Mouse (Mus musculus) hindbrain, embryonic 15.5 days (tissue): ENCODE data around the gene Cacng7. TPM values are rescaled to one million over a fixed set of nuclear protein-coding genes. Genes with fewer than 3 reads are reported as not detected.

Experiments used
- ATAC-seq: fragments of 200-750 bp; cut with Nextera tagmentation; 2 replicates; pipeline ENCODE4 v1.8.0; 2017; ENCODE audit warnings: low read depth, moderate number of reproducible peaks, moderate TSS enrichment; ENCODE audit not compliant: low FRiP score
- H3K27ac ChIP-seq: fragments of 300-500 bp; sonication (generic); replicated peaks from 2 replicates; pipeline ENCODE4 v1.5.1; 2015; ENCODE audit warnings: mild to moderate bottlenecking, inconsistent platforms
- H3K27me3 ChIP-seq: fragments of 300-500 bp; sonication (generic); 2 replicates; pipeline ENCODE4 v1.6.1; 2015; ENCODE audit warnings: control low read depth, inconsistent platforms
- H3K36me3 ChIP-seq: fragments of 300-500 bp; sonication (generic); 2 replicates; pipeline ENCODE4 v1.6.1; 2015; ENCODE audit warnings: control low read depth, inconsistent platforms
- H3K4me1 ChIP-seq: fragments of 300-500 bp; sonication (generic); replicated peaks from 2 replicates; pipeline ENCODE4 v1.6.1; 2015; ENCODE audit warnings: control low read depth, inconsistent platforms
- H3K4me2 ChIP-seq: fragments of 300-500 bp; sonication (generic); 2 replicates; pipeline ENCODE4 v1.6.1; 2015; ENCODE audit warnings: moderate library complexity, mild to moderate bottlenecking, inconsistent platforms
- H3K4me3 ChIP-seq: fragments of 300-500 bp; sonication (generic); 2 replicates; pipeline ENCODE4 v1.5.1; 2015; ENCODE audit warnings: mild to moderate bottlenecking, inconsistent platforms
- H3K9ac ChIP-seq: fragments of 300-500 bp; sonication (generic); 2 replicates; pipeline ENCODE4 v1.6.1; 2015; ENCODE audit warnings: inconsistent platforms
- H3K9me3 ChIP-seq: fragments of 300-500 bp; sonication (generic); 2 replicates; pipeline ENCODE4 v1.6.1; 2016; ENCODE audit warnings: control low read depth, inconsistent platforms
- WGBS: fragments of 180-500 bp; shearing (Covaris S2); methylation state at CpG from one replicate; pipeline ENCODE4 v1.1.7; 2015; 5-methylcytosine and 5-hydroxymethylcytosine counted together
- microRNA-seq: library from miRNA; unstranded; fragments of <30 nt; microRNA quantifications from one replicate; pipeline ENCODE4, GENCODE M21; 2016
- polyA plus RNA-seq: library from polyadenylated mRNA; unstranded; fragments of >200 nt; fragmentation: Nextera tagmentation; extraction: Ambion mirVana; gene quantifications from 2 replicates; pipeline ENCODE4 v1.2.1, GENCODE M21; 2015

The Cacng7 gene
- polyA plus RNA-seq, 1 experiment from 2014 or later = 3.9 TPM

DNA sequence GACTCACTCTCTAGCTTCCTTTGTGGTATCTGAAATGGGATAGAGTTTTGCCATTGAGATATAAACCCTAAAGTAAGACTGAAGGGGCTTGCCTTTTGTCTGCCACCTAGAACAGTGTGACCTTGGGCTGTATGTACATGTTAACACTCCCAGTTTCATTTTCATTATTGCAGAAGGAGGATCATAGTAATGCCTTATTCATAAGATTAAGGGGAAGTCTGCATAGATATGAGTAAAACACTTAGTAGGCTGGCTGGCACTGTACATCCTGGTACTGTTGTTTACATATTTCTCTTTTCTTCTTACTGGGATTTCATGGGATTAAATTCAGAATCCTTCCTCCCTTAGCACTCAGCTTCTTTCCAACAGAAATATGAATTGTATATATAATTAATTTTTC, 67.2 kb downstream of the Cacng7 start:
- Histone ChIP-seq H3K4me2 (no peak overlapping the region), H3K9ac (no peak overlapping the region), H3K27me3 (no peaks in the 10 kb centered on the region), H3K4me1 (peaks cover 17% of the 10 kb centered on the region), H3K9me3 (no peaks in the 10 kb centered on the region), H3K27ac (no peak overlapping the region), H3K36me3 (peaks cover 9% of the 10 kb centered on the region; the same call in 1 of the 2 replicates), H3K4me3 (no peak overlapping the region)
- no peak for ATAC-seq

DNA sequence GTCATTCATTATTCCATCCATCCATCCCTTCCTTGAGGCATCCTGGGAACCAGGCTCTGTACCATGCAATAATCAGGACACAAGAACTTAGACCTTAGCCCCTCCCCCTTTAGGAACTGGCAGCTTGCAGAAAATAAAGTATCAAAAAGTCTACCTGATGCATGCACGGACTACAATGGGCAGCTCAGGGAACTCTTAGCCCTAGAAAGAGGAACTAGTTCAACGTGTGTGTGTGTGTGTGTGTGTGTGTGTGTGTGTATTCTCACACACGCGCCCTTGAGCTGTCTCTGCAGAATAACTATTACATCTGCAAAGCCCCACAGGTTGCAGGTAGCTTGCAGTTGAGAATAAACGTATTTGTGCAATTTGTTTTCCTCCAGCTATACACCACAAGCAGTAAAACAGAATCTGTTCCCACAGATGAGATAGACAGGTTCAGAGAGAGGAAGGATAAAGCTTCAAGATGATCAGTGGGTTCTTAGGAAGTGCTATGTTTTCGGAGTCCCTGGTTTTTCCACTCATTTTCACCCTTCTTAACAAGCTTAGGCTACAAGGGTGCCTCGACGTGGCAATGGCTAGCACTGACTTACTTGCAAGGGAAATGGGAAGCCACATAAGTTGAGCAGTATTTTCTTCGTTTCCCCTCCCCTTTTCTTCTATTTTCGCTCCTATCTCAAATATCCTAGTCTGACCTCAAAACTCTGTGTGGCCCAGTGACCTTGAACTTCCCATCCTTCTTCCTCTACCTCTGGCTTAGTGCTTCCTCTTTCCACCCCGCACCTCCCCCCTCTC, 77.2 kb downstream of the Cacng7 start:
- Histone ChIP-seq H3K4me3 (no peak overlapping the region), H3K9me3 (no peaks in the 10 kb centered on the region), H3K27me3 (peaks cover 20% of the 10 kb centered on the region), H3K9ac (no peak overlapping the region), H3K36me3 (no peaks in the 10 kb centered on the region), H3K4me1 (peaks cover 22% of the 10 kb centered on the region), H3K4me2 (no peak overlapping the region), H3K27ac (no peak overlapping the region)
- 71% methylated on average over 11 of the region's 11 CpGs for WGBS
- no peak for ATAC-seq

DNA sequence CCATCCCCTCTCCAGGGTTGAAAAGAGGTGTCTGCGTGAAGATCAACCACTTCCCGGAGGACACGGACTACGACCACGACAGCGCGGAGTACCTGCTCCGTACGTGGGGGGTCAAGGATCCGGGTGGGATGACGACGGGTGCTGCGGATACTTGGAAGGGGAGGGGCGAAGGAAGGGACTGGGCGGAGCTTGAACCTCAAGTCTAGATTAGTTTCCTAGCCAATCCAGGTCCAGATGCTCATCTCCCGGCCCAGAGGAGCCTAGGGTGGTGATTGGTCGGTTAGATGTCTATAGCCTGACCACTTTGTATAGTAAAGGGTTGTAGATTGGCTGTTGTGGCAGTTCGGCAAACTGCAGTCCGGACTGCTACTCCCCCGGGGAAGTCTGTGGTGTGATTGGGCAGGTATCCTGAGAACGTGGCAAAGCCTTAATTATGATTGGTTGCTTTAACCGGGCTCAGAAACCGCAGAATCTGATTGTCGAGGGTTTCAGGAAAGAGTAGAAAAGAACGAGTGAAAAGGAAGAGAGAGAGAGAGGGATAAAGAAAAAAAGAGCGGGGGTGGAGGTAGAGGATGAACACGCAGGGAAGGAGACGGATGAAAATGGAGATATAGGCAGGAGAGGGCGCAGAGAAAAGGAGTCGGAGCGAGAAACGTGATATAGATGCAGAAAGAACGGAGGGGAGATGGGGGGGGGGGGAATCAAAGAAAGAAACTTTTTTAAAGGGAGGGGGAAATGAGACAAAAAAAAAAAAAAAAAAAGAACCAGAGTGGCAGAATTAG, 78.6 kb downstream of the Cacng7 start:
- peak; percentile 88 for ATAC-seq
- peak overlapping the region; percentile 42 for H3K4me3 ChIP-seq
- peak overlapping the region; percentile 96 for H3K4me2 ChIP-seq
- no peak overlapping the region for H3K27ac ChIP-seq
- peaks cover 28% of the 10 kb centered on the region for H3K4me1 ChIP-seq
- no peaks in the 10 kb centered on the region for H3K36me3 ChIP-seq
- no peaks in the 10 kb centered on the region for H3K9me3 ChIP-seq
- H3K27me3 ChIP-seq = peaks cover 24% of the 10 kb centered on the region
- H3K9ac ChIP-seq = peak overlapping the region; percentile 39; the same call in 1 of the 2 replicates
- WGBS = under 1% methylated on average over 33 of the region's 33 CpGs

DNA sequence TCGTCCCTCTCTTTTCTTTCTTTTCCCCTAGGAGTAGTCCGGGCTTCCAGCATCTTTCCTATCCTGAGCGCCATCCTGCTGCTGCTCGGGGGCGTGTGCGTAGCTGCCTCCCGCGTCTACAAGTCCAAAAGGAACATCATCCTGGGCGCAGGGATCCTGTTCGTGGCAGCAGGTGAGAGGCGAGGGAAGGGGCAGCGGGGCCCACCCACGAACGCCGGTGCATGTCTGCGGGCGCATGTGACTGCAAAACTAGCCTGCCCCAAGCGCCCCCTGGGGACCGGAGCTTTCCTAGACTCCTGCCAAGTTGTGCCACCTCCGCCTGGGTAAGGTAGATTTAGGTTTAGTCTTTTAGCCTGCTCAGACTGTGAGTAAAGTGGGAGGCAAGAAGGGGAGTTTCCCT, 79.3 kb downstream of the Cacng7 start:
- ATAC-seq = no peak
- Histone ChIP-seq H3K27me3 (peaks cover 31% of the 10 kb centered on the region), H3K4me3 (peak overlapping the region; percentile 42), H3K4me2 (peak overlapping the region; percentile 96), H3K9ac (peak overlapping the region; percentile 39), H3K4me1 (peaks cover 28% of the 10 kb centered on the region), H3K9me3 (no peaks in the 10 kb centered on the region), H3K36me3 (no peaks in the 10 kb centered on the region), H3K27ac (no peak overlapping the region)
- 1% methylated on average over 20 of the region's 20 CpGs for WGBS

- H3K27ac ChIP-seq = 0 out of 2 replicates have a peak overlapping the region, but pooled peaks have one; percentile 40
- H3K27me3 ChIP-seq = peaks cover 34% of the 10 kb centered on the region
- peaks cover 28% of the 10 kb centered on the region for H3K4me1 ChIP-seq
- no peaks in the 10 kb centered on the region for H3K36me3 ChIP-seq
- peak overlapping the region; percentile 96 for H3K4me2 ChIP-seq
- ATAC-seq = 0 out of 2 replicates have a peak, but pooled peaks have one; percentile 6
- no peaks in the 10 kb centered on the region for H3K9me3 ChIP-seq
- WGBS = 2% methylated on average over 37 of the region's 47 CpGs
- H3K9ac ChIP-seq = peak overlapping the region; percentile 71
- peak overlapping the region; percentile 58 for H3K4me3 ChIP-seq
Observed at GRCm38 (mm10) chr7:3414888-3415287, 82.1 kb downstream of the Cacng7 start.

GRCm38 (mm10) chr7:3415378-3415777, 82.6 kb downstream of the Cacng7 start:
- Histone ChIP-seq H3K36me3 (no peaks in the 10 kb centered on the region), H3K4me1 (peaks cover 28% of the 10 kb centered on the region), H3K27me3 (peaks cover 34% of the 10 kb centered on the region), H3K4me2 (peak overlapping the region; percentile 96), H3K9me3 (no peaks in the 10 kb centered on the region), H3K27ac (0 out of 2 replicates have a peak overlapping the region, but pooled peaks have one; percentile 40), H3K9ac (peak overlapping the region; percentile 71), H3K4me3 (peak overlapping the region; percentile 58)
- WGBS = 0% methylated on average over 22 of the region's 60 CpGs
- peak; percentile 19; the same call in 1 of the 2 replicates for ATAC-seq

Small RNAs within 50 kb of the gene (microRNA-seq; reads per million reads assigned to microRNA genes)
- 22.0 reads per million, percentile 35 among the genes with 10 or more reads in this experiment for gene Gm23450

Other genes starting within 250 kb of the Cacng7 start
- not detected in 2 replicates for gene AU018091, start 163.8 kb upstream of the Cacng7 start, polyA plus RNA-seq
- 0.03 and 0.04 TPM in 2 replicates for gene Nlrp12, start 83.2 kb upstream of the Cacng7 start, polyA plus RNA-seq
- 37.8 and 40.7 TPM in 2 replicates for gene Myadm, start 43.9 kb upstream of the Cacng7 start, polyA plus RNA-seq
- 2.0 and 2.1 TPM in 2 replicates for gene Prkcg, start 43.8 kb upstream of the Cacng7 start, polyA plus RNA-seq
- 11.5 and 14.6 TPM in 2 replicates for gene Cacng8, start 57.7 kb downstream of the Cacng7 start, polyA plus RNA-seq
- gene Cacng6, start 91.2 kb downstream of the Cacng7 start, polyA plus RNA-seq = 0.18 TPM in 1 of 2 replicates, not detected in the other
- not detected in 2 replicates for gene Tarm1, start 169.7 kb downstream of the Cacng7 start, polyA plus RNA-seq